26 mouse cellular contexts compared by ENCODE assay signal in the genomic region with DNA sequence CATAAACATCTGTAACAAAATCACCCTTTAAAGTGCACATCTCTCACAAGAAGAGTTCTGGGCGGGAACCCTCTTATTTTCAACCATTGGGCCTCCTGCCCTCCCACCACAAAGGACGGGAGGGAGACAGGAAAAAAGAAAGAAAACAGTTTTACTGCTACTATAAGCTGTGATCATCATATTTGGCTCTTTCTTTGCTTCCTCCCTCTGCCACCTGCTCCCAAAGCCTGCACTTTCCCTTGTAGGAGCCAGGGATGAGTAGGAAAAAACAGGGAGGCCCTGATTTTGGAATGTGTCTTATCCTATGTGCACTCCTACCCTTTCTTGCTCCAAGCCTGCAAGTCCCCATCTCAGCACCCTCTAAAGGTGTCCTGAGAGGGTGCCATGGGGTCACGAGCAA. TPM values are rescaled to one million over a fixed set of nuclear protein-coding genes. Genes with fewer than 3 reads are reported as not detected.
DNase-seq lines count a peak whose midpoint lies in the region; ATAC-seq and TF ChIP-seq lines count a peak whose summit lies in the region.
"Had no signal": no experiment of that assay in that cellular context is flagged by ENCODE, and none has a peak within 500 bp of the region (broad histone marks: within the 10 kb centered on the region; RNA-seq: fewer than 3 reads in every experiment).

No protein-coding gene starts in this region.

- TF ChIP-seq CTCF in layer of hippocampus, adult 2 months (conservative IDR thresholded peaks at IDR 0.05), result no peak

- ATAC-seq in frontal cortex, adult (ENCODE audit: low TSS enrichment), result peak; percentile 84
- ATAC-seq: activated CD4-positive, CD25-positive, alpha-beta regulatory T cell, adult 4 months; CD4-positive, CD25-positive, alpha-beta regulatory T cell, adult 4 months; forebrain, embryonic 14.5 days; forebrain, embryonic 16.5 days; Patski had no signal

- H3K27ac ChIP-seq in layer of hippocampus, adult 2 months, result peak overlapping the region; percentile 84
- H3K27ac ChIP-seq: embryonic facial prominence, embryonic 13.5 days; embryonic facial prominence, embryonic 15.5 days; forebrain, embryonic 10.5 days; forebrain, embryonic 12.5 days had no signal

- no peak for DNase-seq in frontal cortex, postnatal 25 days (ENCODE audit: low spot score in 2 of 2)
- DNase-seq in layer of hippocampus, adult 2 months (ENCODE audit: low spot score in 2 of 2), result peak in 1 of 2 experiments; percentile 71
- DNase-seq in layer of hippocampus, adult 11-12 months (ENCODE audit: low spot score), result no peak
- DNase-seq in brain, adult 2 months (ENCODE audit: low read depth, low spot score), result peak; percentile 48
- DNase-seq: adrenal gland, adult 8-10 months; adrenal gland, postnatal 14 days; adrenal gland, postnatal 36 days; B cell, adult 2 months; cerebellum, adult 11 months; cerebellum, adult 18-20 months; cerebellum, adult 8-10 months; cerebellum, adult 9-11 months; cerebellum, postnatal 14 days; cerebellum, postnatal 36 days; embryo, embryonic 11 days had no signal

- no peak overlapping the region for H3K4me3 ChIP-seq in layer of hippocampus, adult 2 months
- H3K4me3 ChIP-seq: embryonic facial prominence, embryonic 13.5 days; embryonic facial prominence, embryonic 15.5 days; erythroblast, embryonic 14.5 days; forebrain, embryonic 10.5 days; forebrain, embryonic 12.5 days had no signal

RNA-seq across cellular contexts. Expression of gene Atxn1l, which starts 6.5 kb away (rescaled TPM):
- total RNA-seq in layer of hippocampus, adult 2 months (2021), result 10 to 100 TPM; 40.1 to 44.5 TPM

RNA-seq across cellular contexts. Expression of gene Zfp821, which starts 25.7 kb away (rescaled TPM):
- total RNA-seq in layer of hippocampus, adult 2 months (2021), result 10 to 100 TPM; 47.0 to 47.6 TPM

RNA-seq across cellular contexts. Expression of gene Ist1, which starts 38.0 kb away (rescaled TPM):
- total RNA-seq in layer of hippocampus, adult 2 months (2021), result 10 to 100 TPM; 87.0 to 94.9 TPM

RNA-seq across cellular contexts. Expression of gene Ap1g1, which starts 47.3 kb away (rescaled TPM):
- total RNA-seq in layer of hippocampus, adult 2 months (2021), result 10 to 100 TPM; 84.1 to 92.2 TPM
